Mouse (Mus musculus) left cerebral cortex, postnatal 25 days (tissue): Measurements from ENCODE around the gene Apol8. TPM values are rescaled to one million over a fixed set of nuclear protein-coding genes. Genes with fewer than 3 reads are reported as not detected.
"Not testable (repeated sequence)": the region's sequence is repeated elsewhere in the genome, so short reads cannot be mapped to it uniquely, and the experiment has no call there.

Experiments
- DNase-seq, 2 experiments: peaks; one replicate each; pipeline ENCODE4 v3.0.0; 2022; ENCODE audit warnings: low spot score in 2 of 2, mixed read lengths in 1 of 2
- intact Hi-C: fragments of 180-260 bp; cut with DNase I; formaldehyde crosslinking; loops from one replicate; pipeline ENCODE4 v1.15.1; 2025
- total RNA-seq, 2 experiments: library from RNA; stranded (reverse); gene quantifications; 2 replicates each; pipeline ENCODE4 v1.2.3; 2021

The Apol8 gene
- total RNA-seq, 2 experiments from 2014 or later = 2.2 to 3.3 TPM

DNA sequence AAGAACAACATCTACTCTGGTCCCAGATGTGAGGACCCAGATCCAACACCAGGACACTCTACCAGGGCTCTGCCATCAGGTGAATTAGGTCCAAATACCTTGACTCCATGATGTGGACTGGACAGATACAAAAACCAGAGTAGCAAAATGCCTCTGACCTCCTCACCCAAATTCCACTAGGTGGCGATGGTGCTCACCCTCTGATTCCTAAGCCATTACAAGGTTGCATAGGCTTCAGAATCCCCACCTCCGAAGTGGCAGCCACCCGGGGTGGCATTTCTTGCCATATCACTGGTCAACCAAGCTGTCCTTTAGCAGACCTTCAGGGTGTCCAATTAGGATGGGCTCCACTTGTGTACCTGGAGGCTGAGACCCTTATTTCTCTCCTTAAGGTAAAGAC is 29.7 kb downstream of the Apol8 start:
- DNase-seq = not testable (repeated sequence)
- intact Hi-C loops = loop anchor here (5.0 kb wide), 1 partner anchor 315 kb away; the partner anchor contains the start of gene Apol9a

DNA sequence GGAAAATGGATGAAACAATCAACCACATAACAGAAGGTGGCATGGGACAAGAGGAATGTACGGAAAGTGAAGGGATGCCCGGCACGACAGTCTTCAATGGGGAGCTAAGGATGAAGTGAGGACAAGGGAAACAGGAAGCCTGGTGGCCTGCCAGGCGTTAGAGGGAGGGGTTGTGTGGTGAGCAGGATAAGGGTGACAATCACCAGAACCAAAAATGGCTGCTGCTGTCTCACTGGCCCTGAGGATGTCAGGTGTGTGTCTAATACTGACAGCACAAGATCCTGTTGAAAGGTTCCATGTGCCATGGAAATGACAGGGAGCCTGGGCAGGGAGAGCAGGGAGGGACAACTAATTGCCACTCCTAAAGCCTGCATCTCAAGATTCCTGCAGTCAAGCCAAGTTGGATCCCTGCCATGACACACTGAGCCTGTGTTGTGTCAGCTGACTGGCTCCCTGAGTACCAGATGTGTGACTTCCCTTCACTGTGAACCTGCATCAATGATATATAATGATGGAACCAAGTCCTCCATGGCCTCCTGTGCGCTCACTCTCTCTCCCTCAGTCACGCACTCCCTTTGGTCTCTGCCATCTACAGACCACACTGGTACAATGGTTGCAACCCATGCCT is 31.3 kb downstream of the Apol8 start:
- not testable (repeated sequence) for DNase-seq
- intact Hi-C loops = loop anchor here (5.0 kb wide), 1 partner anchor 313 kb away; the partner anchor contains the start of gene Apol9a

DNA sequence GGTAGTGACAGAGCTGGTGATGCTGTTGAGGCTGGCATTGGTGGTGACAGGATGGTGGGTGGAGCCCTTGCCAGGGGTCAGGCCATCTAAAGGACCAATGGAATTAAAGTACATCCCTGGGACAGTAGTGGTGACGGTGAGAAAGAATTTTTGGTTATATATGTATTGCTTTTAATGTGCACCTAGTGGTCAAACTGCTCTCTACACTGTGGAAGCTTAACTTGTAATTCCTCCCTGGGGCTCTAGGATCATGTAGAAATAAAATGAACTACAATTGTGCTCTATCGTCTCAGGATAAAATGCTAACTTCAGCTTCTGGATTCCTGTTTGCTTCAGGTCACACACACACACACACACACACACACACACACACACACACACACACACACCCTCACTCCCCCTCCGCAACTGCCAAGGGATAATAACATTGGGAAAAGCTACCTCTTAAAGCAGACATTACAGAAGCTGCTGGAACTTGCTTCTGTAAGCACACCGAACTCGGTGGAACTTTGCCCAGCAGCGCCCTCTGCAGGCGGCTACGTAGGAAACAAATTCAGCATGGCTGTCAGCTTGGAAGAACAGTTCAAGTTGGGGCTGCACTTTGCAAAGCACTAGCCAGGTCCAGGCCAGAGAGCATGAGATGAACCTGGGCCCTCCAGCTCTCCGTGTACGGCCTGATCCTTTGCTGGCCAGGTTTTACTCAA is 32.4 kb downstream of the Apol8 start:
- intact Hi-C loops, DNase-seq: not testable (repeated sequence)

DNA sequence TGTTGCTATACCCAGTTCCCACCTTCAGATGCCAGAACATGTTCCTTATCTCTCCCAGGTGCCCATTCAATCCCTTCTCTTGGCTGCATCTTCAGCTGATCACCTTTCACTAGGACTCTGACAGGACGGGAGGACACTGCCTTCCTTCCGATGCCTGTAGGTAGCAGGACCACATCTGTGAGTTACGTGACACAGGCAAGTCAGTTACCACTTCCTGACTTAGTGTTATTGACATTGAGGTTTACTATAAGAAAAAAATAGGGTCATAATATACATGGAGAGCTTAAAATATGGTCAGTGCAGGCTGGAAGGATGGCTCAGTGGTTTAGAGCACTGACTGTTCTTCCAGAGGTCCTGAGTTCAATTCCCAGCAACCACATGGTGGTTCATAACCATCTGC is 35.3 kb downstream of the Apol8 start:
- intact Hi-C loops, DNase-seq: not testable (repeated sequence)

DNA sequence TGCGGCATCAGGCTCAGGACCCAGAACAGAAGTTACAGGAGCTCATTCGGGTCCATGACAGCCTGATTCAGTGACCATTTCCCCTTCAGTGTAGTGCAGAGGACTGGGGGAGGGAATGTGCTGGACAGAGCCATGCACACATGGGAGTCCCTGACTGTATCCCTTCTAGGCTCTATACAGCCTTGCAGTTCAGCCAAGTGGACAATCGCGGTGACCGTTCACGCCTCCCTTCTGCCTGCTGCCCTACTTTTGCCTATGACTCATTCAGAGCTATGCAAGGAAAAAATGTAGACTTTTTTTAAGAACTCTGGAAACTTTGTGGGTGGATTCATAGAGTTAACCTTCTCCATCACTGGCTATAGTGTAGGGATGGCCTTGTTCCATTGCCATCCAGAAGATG is 38.6 kb downstream of the Apol8 start:
- DNase-seq, intact Hi-C loops: not testable (repeated sequence)

DNA sequence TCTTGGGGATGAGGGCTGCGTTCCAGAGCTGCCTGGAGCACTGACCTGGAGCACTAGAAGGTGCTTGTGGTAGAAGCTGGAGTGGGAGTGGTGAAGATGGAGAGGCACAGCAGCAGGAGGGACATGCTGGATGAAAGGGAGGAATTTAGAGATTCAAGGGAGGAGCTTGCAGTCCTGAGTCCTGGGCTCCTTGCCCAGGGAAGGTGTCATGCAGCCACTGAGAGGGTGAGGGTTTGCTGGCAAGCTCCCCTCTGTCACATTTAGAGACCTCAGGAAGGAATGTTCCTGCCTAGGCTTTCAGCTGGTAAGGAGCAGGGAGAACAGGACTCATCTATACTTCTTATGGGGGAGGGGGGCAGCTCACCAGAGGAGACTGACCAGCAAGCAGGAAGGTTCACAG is 47.9 kb downstream of the Apol8 start:
- intact Hi-C loops, DNase-seq: not testable (repeated sequence)

DNA sequence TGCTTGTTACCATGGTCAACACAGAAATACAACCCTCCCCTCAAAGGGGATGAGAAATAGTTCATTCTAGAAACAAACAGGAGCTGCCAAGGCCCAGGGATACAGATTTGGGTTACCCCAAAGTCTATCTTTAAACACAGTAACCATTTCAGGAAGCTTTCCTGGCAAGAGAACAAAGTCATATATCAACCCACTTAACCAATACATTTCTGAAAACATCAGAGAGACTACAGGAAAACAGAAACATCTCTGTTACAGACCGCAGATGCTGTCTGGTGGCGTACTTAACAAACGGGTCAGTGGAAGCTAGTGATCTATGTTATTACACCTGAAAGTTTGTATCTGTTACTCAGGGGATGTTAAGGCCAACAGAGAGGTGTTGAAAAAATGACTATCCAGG is 51.5 kb downstream of the Apol8 start:
- intact Hi-C loops, DNase-seq: not testable (repeated sequence)

DNA sequence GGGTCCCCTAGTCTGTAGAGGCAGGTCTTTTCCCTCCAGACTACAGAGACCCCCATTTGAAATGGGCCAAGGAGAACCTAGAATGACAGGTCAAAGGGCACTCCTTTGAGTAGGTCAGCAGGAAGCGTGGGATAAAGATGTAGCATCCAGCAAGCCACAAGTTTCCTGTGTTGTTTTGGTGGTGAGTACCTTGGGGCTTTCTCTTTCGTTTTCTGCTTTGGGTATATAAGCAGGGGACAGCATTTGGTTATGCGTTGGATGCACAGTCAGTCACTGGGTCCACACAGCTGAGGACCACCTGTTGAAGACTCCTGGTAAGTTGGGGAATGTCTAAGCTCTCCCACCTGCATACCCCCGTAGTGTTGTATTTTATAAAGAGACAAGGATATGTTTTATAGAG is 58.1 kb downstream of the Apol8 start, which contains the start of gene Apol7e:
Gene Apol7e, plus strand, starts transcription at position 202 of the 400 bp plus-strand sequence.
- DNase-seq, intact Hi-C loops: not testable (repeated sequence)

Other genes with a start within 250 kb of the Apol8 start
- gene Apol11a, start 248.7 kb downstream of the Apol8 start, total RNA-seq = not detected
- not detected for gene Apol7c, start 223.7 kb downstream of the Apol8 start, total RNA-seq
- not detected for gene 1700025B11Rik, start 195.1 kb downstream of the Apol8 start, total RNA-seq
- not detected for gene Apol10b, start 160.9 kb downstream of the Apol8 start, total RNA-seq
- gene Gm36245, start 157.7 kb downstream of the Apol8 start, total RNA-seq = not detected
- gene Apol11b, start 113.7 kb downstream of the Apol8 start, total RNA-seq = not detected
- under 1 TPM in 1 of 2 experiments, not detected in 1; 0.27 TPM for gene Apol7e, start 58.1 kb downstream of the Apol8 start, total RNA-seq
- gene Apol9b, start 28.0 kb downstream of the Apol8 start, total RNA-seq = not detected
- 10 to 100 TPM; 69.9 to 75.5 TPM for gene Myh9, start 85.2 kb upstream of the Apol8 start, total RNA-seq
- gene Txn2, start 172.0 kb upstream of the Apol8 start, total RNA-seq = 100 to 1,000 TPM; 132 to 135 TPM
- gene Foxred2, start 199.7 kb upstream of the Apol8 start, total RNA-seq = 10 to 100 TPM; 11.8 to 12.0 TPM
- 100 to 1,000 TPM in 1 of 2 experiments, 10 to 100 TPM in 1; 97.3 to 105 TPM for gene Eif3d, start 213.8 kb upstream of the Apol8 start, total RNA-seq